Mouse (Mus musculus): Measurements from ENCODE around the gene Npr1. TPM values are rescaled to one million over a fixed set of nuclear protein-coding genes. Genes with fewer than 3 reads are reported as not detected.

Gene Npr1
- polyA plus RNA-seq, 1 experiment from 2014 or later = 3.2 TPM

GRCm38 (mm10) chr3:90488576-90488975 lies 22.9 kb upstream of the Npr1 start:
- no peak for ATAC-seq
- H3K9me3 ChIP-seq (ENCODE audit: control insufficient read depth, low read length) = no peaks in the 10 kb centered on the region
- peaks cover 7% of the 10 kb centered on the region for H3K4me1 ChIP-seq (ENCODE audit: control insufficient read depth, insufficient read depth, low read depth, low read length)
- no peaks in the 10 kb centered on the region for H3K27me3 ChIP-seq (replicated peaks; ENCODE audit: control insufficient read depth, insufficient read depth, low read length)
- H3K4me3 ChIP-seq (ENCODE audit: low read length) = no peak overlapping the region
- 89% methylated on average over 6 of the region's 6 CpGs for WGBS
- H3K4me2 ChIP-seq (ENCODE audit: low read length) = no peak overlapping the region
- H3K27ac ChIP-seq (ENCODE audit: low read depth, low read length) = no peak overlapping the region
- H3K9ac ChIP-seq (ENCODE audit: low read depth, low read length) = no peak overlapping the region
- H3K36me3 ChIP-seq (ENCODE audit: control insufficient read depth, insufficient read depth, low read length) = peaks cover 33% of the 10 kb centered on the region

- peaks cover 7% of the 10 kb centered on the region for H3K4me1 ChIP-seq (ENCODE audit: control insufficient read depth, insufficient read depth, low read depth, low read length)
- H3K27ac ChIP-seq (ENCODE audit: low read depth, low read length) = no peak overlapping the region
- no peaks in the 10 kb centered on the region for H3K9me3 ChIP-seq (ENCODE audit: control insufficient read depth, low read length)
- WGBS = 81% methylated on average over 5 of the region's 5 CpGs
- no peak overlapping the region for H3K9ac ChIP-seq (ENCODE audit: low read depth, low read length)
- no peak overlapping the region for H3K4me2 ChIP-seq (ENCODE audit: low read length)
- no peak overlapping the region for H3K4me3 ChIP-seq (ENCODE audit: low read length)
- peaks cover 45% of the 10 kb centered on the region for H3K36me3 ChIP-seq (ENCODE audit: control insufficient read depth, insufficient read depth, low read length)
- no peaks in the 10 kb centered on the region for H3K27me3 ChIP-seq (replicated peaks; ENCODE audit: control insufficient read depth, insufficient read depth, low read length)
- ATAC-seq = no peak
Observed at GRCm38 (mm10) chr3:90486998-90487397, 21.3 kb upstream of the Npr1 start.

GRCm38 (mm10) chr3:90475831-90476611 lies 10.4 kb upstream of the Npr1 start, which contains the start of gene Ilf2:
TSS of gene Ilf2 (plus strand) at chr3:90476126.
- peak within 1 kb of the TSS; percentile 91 for H3K9ac ChIP-seq (ENCODE audit: low read depth, low read length)
- peak within 1 kb of the TSS; percentile 87 for H3K27ac ChIP-seq (ENCODE audit: low read depth, low read length)
- H3K4me3 ChIP-seq (ENCODE audit: low read length) = peak within 1 kb of the TSS; percentile 70
- WGBS = under 1% methylated on average over 44 of the region's 45 CpGs
- no peaks in the 10 kb centered on the region for H3K27me3 ChIP-seq (replicated peaks; ENCODE audit: control insufficient read depth, insufficient read depth, low read length)
- ATAC-seq = peak; percentile 99
- peaks cover 11% of the 10 kb centered on the region for H3K4me1 ChIP-seq (ENCODE audit: control insufficient read depth, insufficient read depth, low read depth, low read length)
- peaks cover 10% of the 10 kb centered on the region; the same call in 1 of the 2 replicates for H3K36me3 ChIP-seq (ENCODE audit: control insufficient read depth, insufficient read depth, low read length)
- H3K9me3 ChIP-seq (ENCODE audit: control insufficient read depth, low read length) = no peaks in the 10 kb centered on the region
- peak within 1 kb of the TSS; percentile 82 for H3K4me2 ChIP-seq (ENCODE audit: low read length)

GRCm38 (mm10) chr3:90475151-90475830 lies 9.6 kb upstream of the Npr1 start:
- Histone ChIP-seq H3K36me3 (ENCODE audit: control insufficient read depth, insufficient read depth, low read length) (0 out of 2 replicates have a peak, but pooled peaks cover 6% of the 10 kb centered on the region), H3K27ac (ENCODE audit: low read depth, low read length) (no peak overlapping the region), H3K9ac (ENCODE audit: low read depth, low read length) (no peak overlapping the region), H3K4me1 (ENCODE audit: control insufficient read depth, insufficient read depth, low read depth, low read length) (peaks cover 11% of the 10 kb centered on the region), H3K9me3 (ENCODE audit: control insufficient read depth, low read length) (no peaks in the 10 kb centered on the region), H3K4me2 (ENCODE audit: low read length) (peak overlapping the region; percentile 51), H3K27me3 (replicated peaks; ENCODE audit: control insufficient read depth, insufficient read depth, low read length) (no peaks in the 10 kb centered on the region), H3K4me3 (ENCODE audit: low read length) (peak overlapping the region; percentile 42)
- 41% methylated on average over 15 of the region's 16 CpGs for WGBS
- peak; percentile 41 for ATAC-seq

- Histone ChIP-seq H3K4me1 (ENCODE audit: control insufficient read depth, insufficient read depth, low read depth, low read length) (peaks cover 5% of the 10 kb centered on the region), H3K4me3 (ENCODE audit: low read length) (no peak overlapping the region), H3K27ac (ENCODE audit: low read depth, low read length) (no peak overlapping the region), H3K4me2 (ENCODE audit: low read length) (no peak overlapping the region), H3K36me3 (ENCODE audit: control insufficient read depth, insufficient read depth, low read length) (no peaks in the 10 kb centered on the region), H3K27me3 (replicated peaks; ENCODE audit: control insufficient read depth, insufficient read depth, low read length) (no peaks in the 10 kb centered on the region; the same call in 1 of the 2 replicates), H3K9ac (ENCODE audit: low read depth, low read length) (no peak overlapping the region), H3K9me3 (ENCODE audit: control insufficient read depth, low read length) (no peaks in the 10 kb centered on the region)
- 29% methylated on average over 3 of the region's 3 CpGs for WGBS
- no peak for ATAC-seq
Observed at GRCm38 (mm10) chr3:90472213-90472612, 6.5 kb upstream of the Npr1 start.

GRCm38 (mm10) chr3:90467618-90468300 lies 2.1 kb upstream of the Npr1 start:
- H3K4me3 ChIP-seq (ENCODE audit: low read length) = no peak overlapping the region
- 92% methylated on average over 10 of the region's 10 CpGs for WGBS
- ATAC-seq = no peak

GRCm38 (mm10) chr3:90466311-90466766 lies 673 bp upstream of the Npr1 start:
- H3K4me2 ChIP-seq (ENCODE audit: low read length) = peak overlapping the region; percentile 94
- H3K4me3 ChIP-seq (ENCODE audit: low read length) = peak overlapping the region; percentile 58
- peaks cover 10% of the 10 kb centered on the region for H3K4me1 ChIP-seq (ENCODE audit: control insufficient read depth, insufficient read depth, low read depth, low read length)
- H3K36me3 ChIP-seq (ENCODE audit: control insufficient read depth, insufficient read depth, low read length) = no peaks in the 10 kb centered on the region
- WGBS = 0% methylated on average over 15 of the region's 15 CpGs
- H3K27me3 ChIP-seq (replicated peaks; ENCODE audit: control insufficient read depth, insufficient read depth, low read length) = peaks cover 33% of the 10 kb centered on the region
- no peak overlapping the region for H3K27ac ChIP-seq (ENCODE audit: low read depth, low read length)
- ATAC-seq = peak; percentile 53
- peak overlapping the region; percentile 65 for H3K9ac ChIP-seq (ENCODE audit: low read depth, low read length)
- 0 out of 2 replicates have a peak, but pooled peaks cover 2% of the 10 kb centered on the region for H3K9me3 ChIP-seq (ENCODE audit: control insufficient read depth, low read length)

More at GRCm38 (mm10) chr3:90467618-90468300, 2.1 kb upstream of the Npr1 start:
- Histone ChIP-seq H3K4me1 (ENCODE audit: control insufficient read depth, insufficient read depth, low read depth, low read length) (peaks cover 10% of the 10 kb centered on the region), H3K9me3 (ENCODE audit: control insufficient read depth, low read length) (0 out of 2 replicates have a peak, but pooled peaks cover 2% of the 10 kb centered on the region), H3K9ac (ENCODE audit: low read depth, low read length) (no peak overlapping the region), H3K27ac (ENCODE audit: low read depth, low read length) (no peak overlapping the region), H3K27me3 (replicated peaks; ENCODE audit: control insufficient read depth, insufficient read depth, low read length) (peaks cover 28% of the 10 kb centered on the region), H3K4me2 (ENCODE audit: low read length) (no peak overlapping the region), H3K36me3 (ENCODE audit: control insufficient read depth, insufficient read depth, low read length) (no peaks in the 10 kb centered on the region)

- peak overlapping the region; percentile 65 for H3K9ac ChIP-seq (ENCODE audit: low read depth, low read length)
- under 1% methylated on average over 75 of the region's 75 CpGs for WGBS
- peak overlapping the region; percentile 58 for H3K4me3 ChIP-seq (ENCODE audit: low read length)
- no peaks in the 10 kb centered on the region for H3K36me3 ChIP-seq (ENCODE audit: control insufficient read depth, insufficient read depth, low read length)
- H3K4me2 ChIP-seq (ENCODE audit: low read length) = peak overlapping the region; percentile 94
- ATAC-seq = peak; percentile 57
- peaks cover 10% of the 10 kb centered on the region for H3K4me1 ChIP-seq (ENCODE audit: control insufficient read depth, insufficient read depth, low read depth, low read length)
- H3K9me3 ChIP-seq (ENCODE audit: control insufficient read depth, low read length) = 0 out of 2 replicates have a peak, but pooled peaks cover 2% of the 10 kb centered on the region
- H3K27ac ChIP-seq (ENCODE audit: low read depth, low read length) = no peak overlapping the region; the same call in 1 of the 2 replicates
- peaks cover 33% of the 10 kb centered on the region for H3K27me3 ChIP-seq (replicated peaks; ENCODE audit: control insufficient read depth, insufficient read depth, low read length)
Observed at GRCm38 (mm10) chr3:90465081-90465685, 483 bp downstream of the Npr1 start.
